Mouse (Mus musculus) neural tube, embryonic 11.5 days (tissue): ENCODE data around the gene Ckb. TPM values are rescaled to one million over a fixed set of nuclear protein-coding genes. Genes with fewer than 3 reads are reported as not detected.

Source experiments
- ATAC-seq: fragments of 200-750 bp; cut with Nextera tagmentation; 2 replicates; pipeline ENCODE4 v1.8.0; 2017; ENCODE audit warnings: moderate number of reproducible peaks, mild to moderate bottlenecking, moderate TSS enrichment, moderate library complexity; ENCODE audit not compliant: insufficient read depth, low FRiP score, low TSS enrichment
- DNase-seq: peaks from one replicate; pipeline ENCODE4 v3.0.0-alpha.2; 2015; ENCODE audit warnings: low spot score
- H3K27ac ChIP-seq: fragments of 300-500 bp; sonication (generic); 2 replicates; pipeline ENCODE4 v1.5.1; 2014; ENCODE audit warnings: low read depth, mild to moderate bottlenecking, low read length
- H3K27me3 ChIP-seq: fragments of 300-500 bp; sonication (generic); 2 replicates; pipeline ENCODE4 v1.6.1; 2014; ENCODE audit warnings: mild to moderate bottlenecking, low read length, mixed read lengths; ENCODE audit not compliant: control insufficient read depth, insufficient read depth
- H3K36me3 ChIP-seq: fragments of 300-500 bp; sonication (generic); 2 replicates; pipeline ENCODE4 v1.6.1; 2014; ENCODE audit warnings: mild to moderate bottlenecking, low read length, moderate library complexity, mixed read lengths; ENCODE audit not compliant: control insufficient read depth, insufficient read depth
- H3K4me1 ChIP-seq: fragments of 300-500 bp; sonication (generic); 2 replicates; pipeline ENCODE4 v1.6.1; 2014; ENCODE audit warnings: low read length, mixed read lengths; ENCODE audit not compliant: control insufficient read depth, insufficient read depth
- H3K4me2 ChIP-seq: fragments of 300-500 bp; sonication (generic); 2 replicates; pipeline ENCODE4 v1.6.1; 2014; ENCODE audit warnings: low read depth, mild to moderate bottlenecking, moderate library complexity
- H3K4me3 ChIP-seq: fragments of 300-500 bp; sonication (generic); 2 replicates; pipeline ENCODE4 v1.5.1; 2014; ENCODE audit warnings: low read depth, low read length
- H3K9ac ChIP-seq: fragments of 300-500 bp; sonication (generic); 2 replicates; pipeline ENCODE4 v1.6.1; 2014; ENCODE audit warnings: mild to moderate bottlenecking, low read length
- H3K9me3 ChIP-seq: fragments of 300-500 bp; sonication (generic); 2 replicates; pipeline ENCODE4 v1.6.1; 2016; ENCODE audit warnings: low read length; ENCODE audit not compliant: control insufficient read depth
- WGBS: fragments of 180-500 bp; shearing (Covaris S2); extraction: QIAGEN DNeasy Blood & Tissue Kit; methylation state at CpG from one replicate; pipeline ENCODE4 v1.1.7; 2014; 5-methylcytosine and 5-hydroxymethylcytosine counted together
- polyA plus RNA-seq: library from polyadenylated mRNA; unstranded; fragments of >200 nt; fragmentation: Nextera tagmentation; extraction: Ambion mirVana; gene quantifications from 2 replicates; pipeline ENCODE4 v1.2.1, GENCODE M21; 2014

Ckb gene
- polyA plus RNA-seq, 1 experiment from 2014 or later, result 2,271 TPM

DNA sequence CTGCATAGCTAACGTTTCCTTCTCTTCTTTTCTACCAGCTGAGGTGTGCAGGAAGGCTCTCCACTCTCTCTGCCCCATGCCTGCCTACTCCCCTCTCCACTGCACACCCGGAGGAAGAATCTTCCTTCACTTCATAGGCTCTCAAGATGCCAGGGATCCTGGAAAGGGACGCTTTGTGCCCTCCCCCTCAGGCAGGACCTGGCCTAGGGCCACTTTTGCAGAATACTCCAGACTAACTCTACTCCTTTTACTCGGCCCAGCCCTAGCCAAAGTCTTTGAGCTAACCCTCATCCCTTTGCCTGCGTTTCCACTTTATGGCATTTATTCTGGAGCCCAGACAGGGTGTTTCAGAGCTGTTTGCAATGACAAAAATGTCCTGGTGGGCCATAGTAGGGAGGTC, 5.3 kb upstream of the Ckb start:
- ATAC-seq, result no peak; the same call in 1 of the 2 replicates
- H3K36me3 ChIP-seq, result peaks cover under 1% of the 10 kb centered on the region; the same call in 1 of the 2 replicates
- peak overlapping the region; percentile 93 for H3K4me2 ChIP-seq
- no peaks in the 10 kb centered on the region for H3K9me3 ChIP-seq
- peaks cover 6% of the 10 kb centered on the region for H3K27me3 ChIP-seq
- WGBS, result 14% methylated on average over 5 of the region's 5 CpGs
- H3K9ac ChIP-seq, result peak overlapping the region; percentile 78
- H3K4me3 ChIP-seq, result peak overlapping the region; percentile 93
- H3K4me1 ChIP-seq, result peaks cover 20% of the 10 kb centered on the region
- DNase-seq, result no peak
- peak overlapping the region; percentile 90 for H3K27ac ChIP-seq

DNA sequence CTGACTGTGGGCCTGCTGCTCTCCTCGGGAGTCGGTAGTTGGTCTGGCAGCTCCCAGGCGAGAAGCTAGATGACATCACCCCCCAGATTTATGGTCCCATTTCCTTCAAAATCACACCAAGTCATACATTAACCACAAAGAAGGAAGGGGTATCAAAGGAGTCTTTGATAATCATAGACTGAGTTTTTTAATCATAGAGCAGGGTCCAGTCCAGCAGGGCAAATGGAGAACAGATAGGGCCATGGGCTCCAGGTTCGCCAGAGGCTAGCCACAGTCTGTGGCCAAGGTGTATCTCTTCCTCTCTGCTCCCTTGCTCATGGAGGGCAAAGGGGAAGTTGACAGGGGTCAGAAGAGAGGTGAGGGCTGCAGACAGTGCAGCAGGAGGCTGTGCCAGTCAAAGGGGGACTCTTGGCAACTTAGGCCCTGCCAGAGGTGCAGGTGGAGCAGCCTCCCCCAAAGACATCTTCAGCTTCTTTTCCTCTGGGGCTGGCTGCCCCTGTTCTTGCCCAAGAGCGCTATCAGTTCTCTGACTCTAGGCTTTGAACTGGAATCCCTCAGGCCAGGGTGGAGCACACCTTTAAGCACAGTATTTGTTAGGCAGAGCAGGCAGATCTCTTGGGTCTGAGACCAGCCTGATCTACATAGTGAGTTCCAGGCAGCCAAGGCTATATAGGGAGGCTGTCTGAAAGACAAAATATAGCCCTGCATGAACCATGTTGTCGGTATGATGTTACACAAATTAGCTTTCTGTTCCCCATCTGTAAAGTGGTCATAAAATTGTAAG, 3.9 kb upstream of the Ckb start:
- Histone ChIP-seq H3K9ac (no peak overlapping the region), H3K4me3 (no peak overlapping the region), H3K4me1 (peaks cover 21% of the 10 kb centered on the region), H3K27me3 (peaks cover 6% of the 10 kb centered on the region), H3K27ac (no peak overlapping the region), H3K36me3 (no peaks in the 10 kb centered on the region), H3K4me2 (no peak overlapping the region), H3K9me3 (no peaks in the 10 kb centered on the region)
- ATAC-seq, result no peak
- 74% methylated on average over 6 of the region's 6 CpGs for WGBS
- no peak for DNase-seq

DNA sequence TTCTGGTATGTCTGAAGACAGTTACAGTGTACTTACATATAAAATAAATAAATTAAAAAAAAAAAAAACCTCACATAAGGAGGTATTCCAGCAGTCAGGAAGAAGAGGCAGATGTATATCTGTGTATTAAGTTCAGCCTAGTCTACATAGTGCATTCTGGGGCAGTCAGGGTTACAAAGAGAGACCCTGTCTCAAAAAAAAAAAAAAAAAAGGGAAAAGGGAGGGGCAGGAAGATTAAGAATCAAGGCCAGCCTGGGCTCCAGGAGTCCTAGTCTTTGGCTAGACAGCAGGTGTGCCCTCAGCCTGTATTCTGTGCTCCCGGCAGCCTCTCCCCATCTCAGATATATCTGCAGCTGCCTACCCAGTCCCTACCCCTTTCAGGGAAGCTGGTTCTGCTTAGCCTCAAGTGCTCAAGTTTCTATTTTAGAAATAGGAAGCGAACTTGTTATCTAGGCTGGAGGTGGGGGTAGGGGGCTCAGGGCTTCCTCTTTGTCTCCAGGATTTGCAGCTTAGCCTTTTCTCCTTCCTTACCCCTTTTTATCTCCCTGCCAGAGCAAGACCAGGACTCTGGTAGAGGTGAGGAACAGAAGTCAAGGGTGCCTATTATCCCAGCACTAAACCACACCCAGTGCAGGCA, 2.8 kb upstream of the Ckb start:
- ATAC-seq (no peak), DNase-seq (no peak)
- Histone ChIP-seq H3K4me2 (no peak overlapping the region), H3K27ac (no peak overlapping the region), H3K9me3 (no peaks in the 10 kb centered on the region), H3K9ac (no peak overlapping the region), H3K27me3 (peaks cover 6% of the 10 kb centered on the region), H3K36me3 (no peaks in the 10 kb centered on the region), H3K4me3 (no peak overlapping the region), H3K4me1 (peaks cover 26% of the 10 kb centered on the region)
- 82% methylated on average over 2 of the region's 2 CpGs for WGBS

DNA sequence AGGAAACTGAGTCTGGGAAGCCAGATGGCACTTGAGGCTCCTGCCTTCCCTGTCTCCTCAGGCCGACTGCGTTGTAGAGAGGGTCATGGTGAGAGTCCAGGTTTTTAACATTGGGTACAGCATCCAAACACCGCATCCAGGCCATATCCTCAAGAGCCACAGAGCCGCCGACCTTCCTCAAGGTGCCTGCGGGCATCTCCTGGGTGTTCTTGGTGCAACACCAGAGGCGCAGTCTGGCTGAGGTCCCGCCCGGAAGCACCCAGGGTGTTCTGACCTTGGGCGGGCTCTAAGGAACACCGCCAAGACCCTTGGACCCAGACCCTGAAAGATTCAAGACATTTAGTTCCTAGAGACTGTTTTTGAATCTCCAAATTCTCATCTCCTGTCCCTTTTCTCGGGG, 443 bp upstream of the Ckb start:
- Histone ChIP-seq H3K27ac (peak overlapping the region; percentile 78), H3K36me3 (no peaks in the 10 kb centered on the region), H3K4me2 (peak overlapping the region; percentile 88), H3K9ac (peak overlapping the region; percentile 66), H3K4me3 (peak overlapping the region; percentile 83), H3K9me3 (no peaks in the 10 kb centered on the region), H3K27me3 (peaks cover 6% of the 10 kb centered on the region), H3K4me1 (peaks cover 22% of the 10 kb centered on the region)
- ATAC-seq (no peak), DNase-seq (no peak)
- 8% methylated on average over 12 of the region's 12 CpGs for WGBS

DNA sequence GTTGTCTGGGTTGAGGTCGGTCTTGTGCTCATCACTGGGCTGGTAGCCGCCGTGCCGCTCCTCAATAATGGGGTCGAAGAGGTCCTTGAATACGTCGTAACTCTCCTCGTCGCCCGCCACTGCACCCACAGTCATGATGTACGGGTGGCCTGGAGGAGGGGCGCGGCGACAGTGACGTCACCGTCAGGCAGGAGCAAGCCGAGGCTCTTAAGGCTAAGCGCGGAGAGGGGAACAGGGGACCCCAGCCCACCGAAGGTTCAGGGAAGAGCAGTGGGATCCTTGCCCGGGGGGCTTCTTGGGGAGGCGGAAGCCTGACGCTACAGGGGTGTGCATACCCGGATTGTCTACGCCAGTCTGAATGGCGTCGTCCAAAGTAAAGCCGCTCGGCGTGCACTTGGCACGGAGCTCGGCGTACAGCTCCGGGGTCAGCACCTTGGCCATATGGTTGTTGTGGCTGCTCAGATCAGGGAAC, 671 bp downstream of the Ckb start:
- under 1% methylated on average over 34 of the region's 34 CpGs for WGBS
- Histone ChIP-seq H3K36me3 (no peaks in the 10 kb centered on the region), H3K4me3 (peak overlapping the region; percentile 83), H3K4me2 (peak overlapping the region; percentile 88), H3K4me1 (peaks cover 14% of the 10 kb centered on the region), H3K9me3 (no peaks in the 10 kb centered on the region), H3K9ac (peak overlapping the region; percentile 71), H3K27ac (peak overlapping the region; percentile 78), H3K27me3 (peaks cover 6% of the 10 kb centered on the region)
- ATAC-seq, result peak; percentile 36
- DNase-seq, result peak; percentile 75

DNA sequence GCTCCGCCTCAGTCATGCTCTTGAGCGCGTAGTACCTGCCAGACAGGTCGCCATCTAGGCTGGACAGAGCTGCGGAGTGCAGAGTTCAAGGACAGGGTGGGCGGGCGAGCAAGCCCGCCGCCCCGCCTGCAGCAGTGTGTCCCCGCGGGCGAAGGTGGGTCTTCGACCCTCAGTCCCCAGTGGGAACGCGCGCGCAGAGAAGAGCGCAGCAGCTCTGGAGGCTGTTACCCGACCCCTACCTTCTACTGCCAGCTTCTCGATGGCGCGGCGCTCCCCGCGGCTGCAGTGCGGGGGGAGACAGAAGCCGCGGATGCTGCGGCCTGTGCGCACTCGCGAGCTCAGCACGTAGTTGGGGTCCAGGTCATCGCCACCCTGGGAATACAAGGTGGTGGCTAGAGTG, 1.2 kb downstream of the Ckb start:
- ATAC-seq, result no peak
- Histone ChIP-seq H3K9me3 (no peaks in the 10 kb centered on the region), H3K9ac (peak overlapping the region; percentile 71), H3K4me3 (peak overlapping the region; percentile 83), H3K36me3 (no peaks in the 10 kb centered on the region), H3K4me1 (peaks cover 14% of the 10 kb centered on the region), H3K27ac (peak overlapping the region; percentile 78), H3K27me3 (peaks cover 6% of the 10 kb centered on the region), H3K4me2 (peak overlapping the region; percentile 88)
- DNase-seq, result peak; percentile 35
- under 1% methylated on average over 35 of the region's 35 CpGs for WGBS

DNA sequence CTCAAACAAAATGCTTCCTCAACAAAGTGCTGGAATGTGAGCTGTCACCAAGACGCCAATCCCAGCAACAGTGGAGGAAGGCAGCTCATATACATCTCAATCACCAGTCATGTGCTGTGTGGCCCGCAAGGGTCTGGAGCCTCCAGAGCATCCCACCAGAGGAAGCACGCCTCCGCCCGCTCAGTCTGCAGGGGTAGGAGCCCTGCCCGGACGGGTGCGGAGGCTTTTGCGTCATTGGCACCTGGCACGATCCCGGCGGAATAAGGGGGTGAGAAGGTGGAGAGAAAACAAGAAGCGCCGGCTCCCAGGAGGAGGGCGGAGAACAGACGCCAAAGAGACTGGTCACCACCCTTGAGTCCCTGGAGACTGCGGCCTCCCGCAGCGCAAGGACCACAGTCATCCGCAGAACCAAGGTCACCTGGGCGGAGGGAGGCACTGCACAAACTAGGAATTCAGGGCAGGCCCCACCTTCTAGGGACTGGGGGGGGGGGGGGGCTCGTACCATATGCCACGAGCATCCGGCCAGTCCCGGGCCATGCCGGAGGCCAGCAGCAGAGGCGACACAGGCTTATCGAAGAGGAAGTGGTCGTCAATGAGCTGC, 1.7 kb downstream of the Ckb start:
- Histone ChIP-seq H3K4me2 (peak overlapping the region; percentile 88), H3K4me3 (peak overlapping the region; percentile 83), H3K36me3 (no peaks in the 10 kb centered on the region), H3K9ac (peak overlapping the region; percentile 71), H3K9me3 (no peaks in the 10 kb centered on the region), H3K4me1 (peaks cover 14% of the 10 kb centered on the region), H3K27ac (peak overlapping the region; percentile 29; the same call in 1 of the 2 replicates), H3K27me3 (peaks cover 6% of the 10 kb centered on the region)
- peak; percentile 46 for DNase-seq
- 5% methylated on average over 21 of the region's 29 CpGs for WGBS
- no peak for ATAC-seq

DNA sequence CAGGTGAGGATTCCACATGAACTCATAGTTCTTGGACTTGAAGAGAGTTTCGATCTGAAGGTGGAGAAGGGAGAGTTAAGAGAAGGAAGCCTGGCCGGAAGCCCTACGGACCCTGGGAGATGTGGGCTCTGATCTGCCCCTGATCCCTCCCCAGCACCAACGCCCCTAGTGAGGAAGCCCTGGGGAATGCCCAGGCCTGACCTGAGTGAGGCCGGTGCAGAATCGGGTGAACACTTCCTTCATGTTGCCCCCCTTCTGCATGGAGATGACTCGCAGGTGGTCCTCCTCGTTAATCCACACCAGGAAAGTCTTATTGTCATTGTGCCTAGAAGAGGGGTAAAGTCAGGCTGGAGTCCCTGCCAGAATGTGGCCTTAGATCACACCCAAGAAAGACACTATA, 2.2 kb downstream of the Ckb start:
- ATAC-seq, result no peak
- no peak overlapping the region for H3K27ac ChIP-seq
- WGBS, result 42% methylated on average over 8 of the region's 8 CpGs

More for the DNA sequence above, 2.2 kb downstream of the Ckb start:
- peak overlapping the region; percentile 71 for H3K9ac ChIP-seq
- H3K4me1 ChIP-seq, result peaks cover 14% of the 10 kb centered on the region
- peaks cover 6% of the 10 kb centered on the region for H3K27me3 ChIP-seq
- H3K4me3 ChIP-seq, result peak overlapping the region; percentile 83
- no peaks in the 10 kb centered on the region for H3K9me3 ChIP-seq
- peak overlapping the region; percentile 88 for H3K4me2 ChIP-seq
- no peaks in the 10 kb centered on the region for H3K36me3 ChIP-seq
- DNase-seq, result no peak
